Mouse (Mus musculus) limb, embryonic 13.5 days (tissue): Measurements from ENCODE around the gene Arhgef7. TPM values are rescaled to one million over a fixed set of nuclear protein-coding genes. Genes with fewer than 3 reads are reported as not detected.

Source experiments
- ATAC-seq: fragments of 200-750 bp; cut with Nextera tagmentation; 2 replicates; pipeline ENCODE4 v1.8.0; 2017; ENCODE audit warnings: low read depth, moderate number of reproducible peaks, moderate TSS enrichment; ENCODE audit not compliant: low FRiP score
- H3K27ac ChIP-seq: fragments of 300-500 bp; sonication (generic); 2 replicates; pipeline ENCODE4 v1.5.1; 2015; ENCODE audit warnings: inconsistent platforms, mild to moderate bottlenecking, moderate library complexity
- H3K27me3 ChIP-seq: fragments of 300-500 bp; sonication (generic); 2 replicates; pipeline ENCODE4 v1.6.1; 2015; ENCODE audit warnings: mild to moderate bottlenecking, inconsistent platforms
- H3K36me3 ChIP-seq: fragments of 300-500 bp; sonication (generic); 2 replicates; pipeline ENCODE4 v1.6.1; 2015; ENCODE audit warnings: inconsistent platforms, mild to moderate bottlenecking, moderate library complexity
- H3K4me1 ChIP-seq: fragments of 300-500 bp; sonication (generic); 2 replicates; pipeline ENCODE4 v1.6.1; 2015; ENCODE audit warnings: inconsistent platforms
- H3K4me2 ChIP-seq: fragments of 300-500 bp; sonication (generic); replicated peaks from 2 replicates; pipeline ENCODE4 v1.6.1; 2015; ENCODE audit warnings: inconsistent platforms, mild to moderate bottlenecking, moderate library complexity
- H3K4me3 ChIP-seq: fragments of 300-500 bp; sonication (generic); 2 replicates; pipeline ENCODE4 v1.5.1; 2015; ENCODE audit warnings: moderate library complexity, mild to moderate bottlenecking, inconsistent platforms
- H3K9ac ChIP-seq: fragments of 300-500 bp; sonication (generic); 2 replicates; pipeline ENCODE4 v1.6.1; 2015; ENCODE audit warnings: mild to moderate bottlenecking, inconsistent platforms
- H3K9me3 ChIP-seq: fragments of 300-500 bp; sonication (generic); 2 replicates; pipeline ENCODE4 v1.6.1; 2016; ENCODE audit warnings: inconsistent platforms
- WGBS: fragments of 180-500 bp; shearing (Covaris S2); methylation state at CpG from one replicate; pipeline ENCODE4 v1.1.7; 2015; 5-methylcytosine and 5-hydroxymethylcytosine counted together
- polyA plus RNA-seq: library from polyadenylated mRNA; unstranded; fragments of >200 nt; fragmentation: Nextera tagmentation; extraction: Ambion mirVana; gene quantifications from 2 replicates; pipeline ENCODE4 v1.2.1, GENCODE M21; 2015

Arhgef7 gene
- polyA plus RNA-seq, 1 experiment from 2014 or later, result 52.3 TPM

GRCm38 (mm10) chr8:11884646-11885045 lies 157.1 kb downstream of the Arhgef7 start:
- Histone ChIP-seq H3K27ac (no peak overlapping the region), H3K27me3 (no peaks in the 10 kb centered on the region), H3K4me3 (no peak overlapping the region), H3K36me3 (no peaks in the 10 kb centered on the region), H3K9me3 (peaks cover 12% of the 10 kb centered on the region), H3K4me1 (no peaks in the 10 kb centered on the region), H3K9ac (no peak overlapping the region), H3K4me2 (no peak overlapping the region)
- 90% methylated on average over 3 of the region's 3 CpGs for WGBS
- no peak for ATAC-seq

Other genes with a start within 250 kb of the Arhgef7 start
- 1.6 and 1.7 TPM in 2 replicates for gene Rab20, start 249.0 kb upstream of the Arhgef7 start, polyA plus RNA-seq
- 128 and 132 TPM in 2 replicates for gene Naxd, start 230.2 kb upstream of the Arhgef7 start, polyA plus RNA-seq
- gene Cars2, start 176.9 kb upstream of the Arhgef7 start, polyA plus RNA-seq, result 23.3 and 25.3 TPM in 2 replicates
- 37.9 and 42.5 TPM in 2 replicates for gene Ing1, start 172.2 kb upstream of the Arhgef7 start, polyA plus RNA-seq
- 105 and 115 TPM in 2 replicates for gene Ankrd10, start 92.0 kb upstream of the Arhgef7 start, polyA plus RNA-seq
- 0.11 TPM in 1 of 2 replicates, not detected in the other for gene 1700016D06Rik, start 26.7 kb upstream of the Arhgef7 start, polyA plus RNA-seq
- 0.18 TPM in 1 of 2 replicates, not detected in the other for gene Tex29, start 112.8 kb downstream of the Arhgef7 start, polyA plus RNA-seq